Mouse (Mus musculus): ENCODE results near the gene Gm19345. TPM values are rescaled to one million over a fixed set of nuclear protein-coding genes. Genes with fewer than 3 reads are reported as not detected.
A peak's percentile ranks its signal among the peaks of the same experiment; 100 is the strongest.

Gm19345 gene
- polyA plus RNA-seq, 1 experiment from 2014 or later, result 0.39 TPM

GRCm38 (mm10) chr7:19831837-19832236, 20.0 kb upstream of the Gm19345 start:
- no peak overlapping the region for H3K27ac ChIP-seq

GRCm38 (mm10) chr7:19834055-19834454, 17.7 kb upstream of the Gm19345 start:
- no peaks in the 10 kb centered on the region for H3K36me3 ChIP-seq
- H3K27me3 ChIP-seq (replicated peaks), result no peaks in the 10 kb centered on the region
- no peak overlapping the region for H3K9ac ChIP-seq
- WGBS, result 62% methylated on average over 3 of the region's 3 CpGs
- H3K27ac ChIP-seq, result no peak overlapping the region
- no peak overlapping the region for H3K4me2 ChIP-seq
- H3K4me3 ChIP-seq (replicated peaks), result no peak overlapping the region
- ATAC-seq (ENCODE audit: insufficient read depth, low FRiP score, low read depth), result no peak
- H3K9me3 ChIP-seq, result no peaks in the 10 kb centered on the region
- peaks cover 21% of the 10 kb centered on the region for H3K4me1 ChIP-seq

More at GRCm38 (mm10) chr7:19831837-19832236, 20.0 kb upstream of the Gm19345 start:
- 44% methylated on average over 9 of the region's 9 CpGs for WGBS
- peaks cover 22% of the 10 kb centered on the region for H3K4me1 ChIP-seq
- no peaks in the 10 kb centered on the region for H3K27me3 ChIP-seq (replicated peaks)
- H3K36me3 ChIP-seq, result no peaks in the 10 kb centered on the region
- H3K9ac ChIP-seq, result no peak overlapping the region
- no peak for ATAC-seq (ENCODE audit: insufficient read depth, low FRiP score, low read depth)
- no peak overlapping the region for H3K4me2 ChIP-seq
- H3K4me3 ChIP-seq (replicated peaks), result no peak overlapping the region
- no peaks in the 10 kb centered on the region for H3K9me3 ChIP-seq

- Histone ChIP-seq H3K27ac (no peak overlapping the region), H3K9me3 (no peaks in the 10 kb centered on the region), H3K36me3 (no peaks in the 10 kb centered on the region), H3K4me2 (no peak overlapping the region), H3K4me1 (peaks cover 3% of the 10 kb centered on the region; the same call in 1 of the 2 replicates), H3K4me3 (replicated peaks) (no peak overlapping the region), H3K9ac (no peak overlapping the region), H3K27me3 (replicated peaks) (no peaks in the 10 kb centered on the region)
- 54% methylated on average over 3 of the region's 3 CpGs for WGBS
- no peak for ATAC-seq (ENCODE audit: insufficient read depth, low FRiP score, low read depth)
Observed at GRCm38 (mm10) chr7:19836843-19837242, 15.0 kb upstream of the Gm19345 start.

DNA sequence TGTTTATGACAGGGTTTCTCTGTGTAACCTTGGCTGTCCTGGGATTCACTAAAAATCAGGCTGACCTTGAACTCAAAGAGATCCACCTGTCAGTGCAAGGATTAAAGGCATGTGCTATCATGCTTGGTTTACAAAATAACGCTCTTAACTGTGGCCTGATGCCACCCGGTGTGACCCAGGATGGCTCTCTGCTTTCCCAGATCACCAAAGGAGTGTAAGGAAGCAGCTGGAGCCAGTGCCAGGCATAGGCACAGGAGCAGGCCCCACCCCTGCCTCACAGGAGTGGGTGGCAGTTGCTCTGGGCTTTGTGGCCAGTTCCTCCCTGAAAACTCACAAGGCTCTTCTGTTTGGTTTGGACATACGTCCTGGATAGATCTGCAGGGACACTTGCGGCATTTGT, 11.4 kb upstream of the Gm19345 start:
- H3K4me2 ChIP-seq, result no peak overlapping the region
- peak overlapping the region; percentile 8; the same call in 1 of the 2 replicates for H3K27ac ChIP-seq
- peaks cover 7% of the 10 kb centered on the region for H3K4me1 ChIP-seq
- H3K9me3 ChIP-seq, result no peaks in the 10 kb centered on the region
- no peaks in the 10 kb centered on the region for H3K36me3 ChIP-seq
- peaks cover 7% of the 10 kb centered on the region; the same call in 1 of the 2 replicates for H3K27me3 ChIP-seq (replicated peaks)
- ATAC-seq (ENCODE audit: insufficient read depth, low FRiP score, low read depth), result no peak
- 63% methylated on average over 4 of the region's 4 CpGs for WGBS
- H3K9ac ChIP-seq, result no peak overlapping the region
- H3K4me3 ChIP-seq (replicated peaks), result no peak overlapping the region

GRCm38 (mm10) chr7:19840936-19841335, 10.9 kb upstream of the Gm19345 start:
- no peak overlapping the region for H3K9ac ChIP-seq
- H3K27ac ChIP-seq, result peak overlapping the region; percentile 60; the same call in 1 of the 2 replicates
- no peaks in the 10 kb centered on the region for H3K9me3 ChIP-seq
- peaks cover 7% of the 10 kb centered on the region; the same call in 1 of the 2 replicates for H3K27me3 ChIP-seq (replicated peaks)
- H3K4me2 ChIP-seq, result no peak overlapping the region
- no peak overlapping the region for H3K4me3 ChIP-seq (replicated peaks)
- 79% methylated on average over 3 of the region's 3 CpGs for WGBS
- no peak for ATAC-seq (ENCODE audit: insufficient read depth, low FRiP score, low read depth)
- peaks cover 7% of the 10 kb centered on the region for H3K4me1 ChIP-seq
- H3K36me3 ChIP-seq, result no peaks in the 10 kb centered on the region

GRCm38 (mm10) chr7:19841686-19842413, 10.0 kb upstream of the Gm19345 start:
- Histone ChIP-seq H3K4me1 (peaks cover 7% of the 10 kb centered on the region), H3K36me3 (no peaks in the 10 kb centered on the region), H3K27me3 (replicated peaks) (peaks cover 7% of the 10 kb centered on the region; the same call in 1 of the 2 replicates), H3K4me2 (no peak overlapping the region), H3K9me3 (no peaks in the 10 kb centered on the region), H3K9ac (no peak overlapping the region), H3K27ac (peak overlapping the region; percentile 60), H3K4me3 (replicated peaks) (no peak overlapping the region)
- WGBS, result 61% methylated on average over 21 of the region's 21 CpGs
- peak; percentile 90 for ATAC-seq (ENCODE audit: insufficient read depth, low FRiP score, low read depth)

DNA sequence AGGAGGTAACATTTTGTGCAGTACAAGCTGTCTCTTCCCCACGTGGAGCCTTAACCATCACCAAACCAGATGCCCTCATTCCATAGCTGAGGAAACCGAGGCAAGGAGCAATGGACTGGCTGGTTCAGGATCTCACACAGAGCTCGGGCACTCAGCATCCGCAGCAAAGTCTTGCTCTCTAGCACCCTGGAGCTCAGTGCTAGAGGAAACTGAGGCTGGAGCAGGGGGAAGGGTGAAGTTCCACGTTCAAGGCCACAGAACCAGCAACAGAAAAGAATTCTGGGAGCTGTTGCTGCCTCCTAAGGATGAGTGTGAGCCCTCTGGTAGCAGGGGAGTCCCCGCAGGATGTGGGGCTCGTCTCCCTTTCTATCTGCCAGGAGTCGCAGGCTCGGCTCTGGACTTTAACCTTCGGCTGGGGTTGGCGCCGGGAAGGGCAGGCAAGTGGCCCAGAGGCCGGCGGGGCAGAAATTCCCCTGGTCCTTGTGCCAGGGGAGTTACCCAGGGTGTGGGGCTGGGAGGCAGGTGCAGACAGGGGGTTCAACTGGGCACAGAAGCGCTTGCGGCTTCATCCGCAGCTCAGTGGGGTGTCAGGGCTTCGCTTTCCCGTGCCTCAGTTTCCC, 8.8 kb upstream of the Gm19345 start:
- Histone ChIP-seq H3K4me3 (replicated peaks) (no peak overlapping the region), H3K27me3 (replicated peaks) (peaks cover 7% of the 10 kb centered on the region; the same call in 1 of the 2 replicates), H3K36me3 (no peaks in the 10 kb centered on the region), H3K9ac (no peak overlapping the region), H3K4me1 (peaks cover 10% of the 10 kb centered on the region), H3K27ac (no peak overlapping the region), H3K4me2 (peak overlapping the region; percentile 28; the same call in 1 of the 2 replicates), H3K9me3 (no peaks in the 10 kb centered on the region)
- ATAC-seq (ENCODE audit: insufficient read depth, low FRiP score, low read depth), result 0 out of 2 replicates have a peak, but pooled peaks have one; percentile 3
- WGBS, result 37% methylated on average over 19 of the region's 19 CpGs

- Histone ChIP-seq H3K9ac (no peak overlapping the region), H3K4me3 (replicated peaks) (no peak overlapping the region), H3K4me1 (peaks cover 10% of the 10 kb centered on the region), H3K9me3 (no peaks in the 10 kb centered on the region), H3K4me2 (peak overlapping the region; percentile 28; the same call in 1 of the 2 replicates), H3K36me3 (no peaks in the 10 kb centered on the region), H3K27ac (no peak overlapping the region), H3K27me3 (replicated peaks) (peaks cover 7% of the 10 kb centered on the region; the same call in 1 of the 2 replicates)
- 0 out of 2 replicates have a peak, but pooled peaks have one; percentile 48 for ATAC-seq (ENCODE audit: insufficient read depth, low FRiP score, low read depth)
- WGBS, result 2% methylated on average over 11 of the region's 11 CpGs
Observed at GRCm38 (mm10) chr7:19843561-19843960, 8.2 kb upstream of the Gm19345 start.

DNA sequence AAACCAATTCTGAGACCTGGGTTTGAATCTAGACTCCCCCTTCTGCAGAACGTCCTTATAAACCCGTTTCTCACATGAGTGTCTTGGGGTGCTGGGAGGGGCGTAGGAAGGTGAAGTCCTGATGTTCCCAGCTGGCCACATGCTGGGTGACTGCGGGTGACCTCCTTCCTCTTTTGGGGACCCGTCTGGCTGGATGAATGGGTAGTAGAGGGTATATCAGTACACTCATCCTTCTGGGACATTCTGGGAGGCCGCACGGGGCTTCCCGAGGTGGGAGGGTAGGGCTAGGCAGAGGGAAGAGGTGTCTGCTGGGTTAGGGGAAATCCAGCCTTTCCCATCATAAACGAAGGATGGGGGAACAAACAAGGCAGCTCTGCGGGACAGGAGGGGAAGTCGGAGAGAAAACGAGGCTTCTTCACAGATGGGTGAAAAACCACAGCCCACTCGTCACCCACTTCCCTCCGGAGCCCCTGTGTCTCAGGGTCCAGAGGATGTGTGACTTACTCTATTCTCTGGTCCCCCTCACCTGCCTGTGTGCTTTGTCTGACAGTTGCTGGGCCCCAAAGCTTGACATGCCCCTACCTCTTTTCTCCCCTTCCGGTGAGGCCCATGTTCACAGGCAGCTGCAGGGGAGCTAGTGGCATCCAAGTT, 7.2 kb upstream of the Gm19345 start:
- Histone ChIP-seq H3K4me3 (replicated peaks) (no peak overlapping the region), H3K27me3 (replicated peaks) (peaks cover 7% of the 10 kb centered on the region; the same call in 1 of the 2 replicates), H3K36me3 (no peaks in the 10 kb centered on the region), H3K27ac (no peak overlapping the region), H3K4me2 (no peak overlapping the region), H3K9ac (no peak overlapping the region), H3K4me1 (peaks cover 10% of the 10 kb centered on the region), H3K9me3 (no peaks in the 10 kb centered on the region)
- no peak for ATAC-seq (ENCODE audit: insufficient read depth, low FRiP score, low read depth)
- WGBS, result 67% methylated on average over 15 of the region's 15 CpGs

- Histone ChIP-seq H3K4me2 (no peak overlapping the region), H3K27me3 (replicated peaks) (peaks cover 15% of the 10 kb centered on the region), H3K4me3 (replicated peaks) (no peak overlapping the region), H3K4me1 (peaks cover 6% of the 10 kb centered on the region), H3K9me3 (no peaks in the 10 kb centered on the region), H3K9ac (no peak overlapping the region), H3K36me3 (no peaks in the 10 kb centered on the region), H3K27ac (no peak overlapping the region)
- no peak for ATAC-seq (ENCODE audit: insufficient read depth, low FRiP score, low read depth)
- 86% methylated on average over 20 of the region's 20 CpGs for WGBS
Observed at GRCm38 (mm10) chr7:19853526-19853925, 1.7 kb downstream of the Gm19345 start.

- Histone ChIP-seq H3K4me2 (no peak overlapping the region), H3K27me3 (replicated peaks) (peaks cover 12% of the 10 kb centered on the region), H3K36me3 (no peaks in the 10 kb centered on the region), H3K9ac (no peak overlapping the region), H3K4me1 (peaks cover 6% of the 10 kb centered on the region), H3K27ac (no peak overlapping the region), H3K4me3 (replicated peaks) (no peak overlapping the region), H3K9me3 (no peaks in the 10 kb centered on the region)
- 75% methylated on average over 5 of the region's 5 CpGs for WGBS
- ATAC-seq (ENCODE audit: insufficient read depth, low FRiP score, low read depth), result no peak
Observed at GRCm38 (mm10) chr7:19855663-19856062, 3.9 kb downstream of the Gm19345 start.

DNA sequence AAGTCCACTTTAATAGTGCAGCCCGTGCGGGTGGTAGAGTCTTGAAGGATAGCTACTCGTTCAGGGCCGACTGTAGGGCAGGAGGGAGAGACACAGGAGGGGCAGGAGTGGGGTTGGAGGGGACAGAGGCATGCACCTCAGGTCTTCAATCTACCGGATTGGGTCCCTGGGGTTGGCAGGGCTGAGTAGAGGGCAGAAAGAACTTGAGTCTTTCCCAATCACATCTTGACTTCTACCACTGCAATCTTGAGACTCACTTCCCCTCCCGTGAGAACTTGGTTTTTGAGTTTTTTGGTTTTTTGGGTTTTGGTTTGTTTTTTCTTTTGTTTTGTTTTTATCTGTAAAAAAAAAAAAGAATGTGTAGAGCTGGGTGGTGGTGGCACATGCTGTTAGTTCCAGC, 4.5 kb downstream of the Gm19345 start:
- WGBS, result 88% methylated on average over 6 of the region's 6 CpGs
- Histone ChIP-seq H3K4me2 (no peak overlapping the region), H3K9me3 (no peaks in the 10 kb centered on the region), H3K9ac (no peak overlapping the region), H3K36me3 (no peaks in the 10 kb centered on the region), H3K27me3 (replicated peaks) (peaks cover 12% of the 10 kb centered on the region), H3K4me3 (replicated peaks) (no peak overlapping the region), H3K4me1 (peaks cover 6% of the 10 kb centered on the region), H3K27ac (no peak overlapping the region)
- ATAC-seq (ENCODE audit: insufficient read depth, low FRiP score, low read depth), result no peak

Measured in stomach, embryonic 15.5 days (tissue).